Mouse (Mus musculus): ENCODE data around the gene E2f2.

DNA sequence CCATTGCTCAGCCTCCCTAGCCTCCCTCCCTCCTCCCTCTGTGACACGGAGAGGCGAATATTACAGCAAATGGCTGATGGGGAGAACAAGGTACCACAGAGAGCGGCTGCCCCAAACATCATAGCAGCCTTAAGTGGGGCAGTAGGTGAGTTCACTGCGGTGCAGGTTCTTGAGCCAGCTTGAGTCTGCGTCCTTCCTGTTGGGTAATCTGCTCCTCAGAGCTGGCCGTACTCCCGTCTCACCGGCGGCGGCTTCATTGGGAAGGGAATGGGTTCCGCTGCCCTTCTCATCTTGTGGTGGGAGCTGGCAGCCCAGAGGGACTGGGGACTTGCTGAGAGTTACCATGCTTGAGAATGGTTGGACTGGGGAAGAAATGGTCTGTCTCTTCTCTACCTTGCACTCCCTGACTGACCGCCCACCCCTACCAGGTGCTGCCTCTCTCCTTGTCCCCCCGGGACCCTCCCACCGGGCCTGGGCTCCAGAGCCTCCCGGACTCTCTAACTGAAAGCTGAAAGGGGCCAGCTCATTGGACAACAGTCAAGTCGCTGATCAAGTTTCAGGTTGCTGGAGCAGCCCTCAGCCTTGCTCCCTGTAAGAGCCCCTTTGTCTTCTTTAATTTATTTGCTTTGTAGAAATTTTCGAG lies 48.1 kb downstream of the E2f2 start:
- TF ChIP-seq CTCF (IDR thresholded peaks at IDR 0.05; ENCODE audit: low read depth, low read length): no peak
- TF ChIP-seq POLR2AphosphoS5 (IDR thresholded peaks at IDR 0.05; ENCODE audit: insufficient replicate concordance, low read depth, low read length): no peak
- no peak for TF ChIP-seq TAL1 (conservative IDR thresholded peaks at IDR 0.05; ENCODE audit: low read depth, low read length)
- TF ChIP-seq GATA1 (IDR thresholded peaks at IDR 0.05; ENCODE audit: borderline replicate concordance, low read length): no peak

All from G1E (cell line).